Mouse (Mus musculus) cerebellum, postnatal 14 days (tissue): ENCODE measurements around the gene Rrp9.

Experiments
- DNase-seq, 2 experiments: peaks; one replicate each; pipeline ENCODE4 v3.0.0; 2021; ENCODE audit warnings: mixed read lengths in 2 of 2

The Rrp9 gene

GRCm38 (mm10) chr9:106457163-106457559 is 18.6 kb upstream of the Rrp9 start:
- peak; percentile 45 to 60 for DNase-seq

DNA sequence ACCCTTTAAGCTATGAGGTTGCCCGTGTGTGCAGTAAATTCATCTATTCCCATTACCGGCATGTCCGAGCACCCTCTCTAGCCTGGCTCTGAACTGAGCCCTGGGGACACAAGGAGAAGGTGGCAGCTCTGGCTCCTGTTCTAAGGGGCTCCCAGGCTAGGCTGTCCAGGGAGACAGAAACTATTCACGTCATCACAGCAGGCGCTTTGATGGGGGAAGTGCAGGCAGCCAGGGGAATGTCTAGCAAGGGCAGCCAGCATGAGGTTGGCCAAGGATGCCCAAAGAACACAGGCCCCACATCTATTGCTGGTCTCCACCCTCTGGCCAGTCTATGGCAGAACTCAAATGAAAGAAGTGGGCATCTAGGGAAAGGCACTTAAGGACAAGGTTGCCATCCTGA is 17.8 kb upstream of the Rrp9 start:
- peak; percentile 49 to 58 for DNase-seq

DNA sequence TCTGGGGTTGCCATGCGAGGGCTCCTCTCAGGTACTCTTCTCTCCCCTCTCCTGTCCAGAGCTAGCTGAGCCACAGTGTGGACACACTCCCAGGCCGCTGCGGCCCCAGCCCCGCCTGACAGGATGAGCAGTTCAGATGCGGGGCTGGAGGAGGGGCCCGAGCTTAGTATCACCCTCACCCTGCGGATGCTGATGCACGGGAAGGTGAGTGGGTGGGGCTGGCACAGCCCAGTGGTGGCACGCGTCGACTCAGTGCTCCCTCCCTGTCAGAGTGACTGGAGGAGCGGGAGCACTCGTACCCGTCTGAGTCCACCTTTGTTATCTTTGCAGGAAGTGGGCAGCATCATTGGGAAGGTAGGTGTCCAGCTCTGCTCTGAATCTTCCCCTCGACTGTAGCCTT is 15.8 kb upstream of the Rrp9 start:
- DNase-seq = peak; percentile 42 to 50

DNA sequence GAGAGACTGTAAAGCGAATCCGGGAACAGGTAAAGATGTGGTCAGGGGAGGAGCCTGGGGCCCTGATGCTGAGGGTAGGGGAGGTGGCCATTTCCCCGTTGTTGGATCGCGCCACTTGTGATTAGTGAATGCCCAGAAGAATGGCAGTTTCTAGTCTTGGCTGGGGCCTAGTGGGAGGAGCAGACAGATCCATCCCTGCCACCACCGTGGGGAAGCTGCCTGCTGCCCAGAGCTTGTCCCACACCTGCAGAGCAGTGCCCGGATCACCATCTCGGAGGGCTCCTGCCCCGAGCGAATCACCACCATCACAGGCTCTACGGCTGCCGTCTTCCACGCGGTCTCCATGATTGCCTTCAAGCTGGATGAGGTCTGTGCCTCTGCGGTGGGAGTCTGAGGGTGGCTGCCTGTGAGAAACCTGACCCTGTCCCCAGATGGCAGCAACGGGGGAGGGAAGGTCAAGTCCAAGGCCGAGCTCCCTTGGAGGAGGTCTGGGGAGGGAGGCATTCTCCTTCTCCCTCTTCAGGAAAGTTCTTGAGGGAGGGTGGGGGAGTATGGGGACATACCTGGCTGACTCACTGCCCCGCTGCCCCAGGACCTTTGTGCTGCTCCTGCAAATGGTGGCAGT is 15.2 kb upstream of the Rrp9 start:
- DNase-seq = peak; percentile 63 to 73

DNA sequence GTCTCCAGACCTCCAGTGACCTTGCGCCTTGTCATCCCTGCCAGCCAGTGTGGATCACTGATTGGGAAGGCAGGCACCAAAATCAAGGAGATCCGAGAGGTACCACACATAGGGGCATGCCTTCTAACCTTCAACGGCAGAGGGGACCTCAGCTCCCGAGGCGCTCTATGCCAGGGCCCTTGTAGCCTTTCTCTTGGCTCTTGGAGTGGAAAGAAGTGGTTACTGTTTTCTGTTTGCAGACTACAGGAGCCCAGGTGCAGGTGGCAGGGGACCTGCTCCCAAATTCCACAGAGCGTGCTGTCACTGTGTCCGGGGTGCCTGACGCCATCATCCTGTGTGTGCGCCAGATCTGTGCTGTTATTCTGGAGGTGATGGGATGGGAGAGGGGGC is 14.7 kb upstream of the Rrp9 start:
- no peak for DNase-seq

DNA sequence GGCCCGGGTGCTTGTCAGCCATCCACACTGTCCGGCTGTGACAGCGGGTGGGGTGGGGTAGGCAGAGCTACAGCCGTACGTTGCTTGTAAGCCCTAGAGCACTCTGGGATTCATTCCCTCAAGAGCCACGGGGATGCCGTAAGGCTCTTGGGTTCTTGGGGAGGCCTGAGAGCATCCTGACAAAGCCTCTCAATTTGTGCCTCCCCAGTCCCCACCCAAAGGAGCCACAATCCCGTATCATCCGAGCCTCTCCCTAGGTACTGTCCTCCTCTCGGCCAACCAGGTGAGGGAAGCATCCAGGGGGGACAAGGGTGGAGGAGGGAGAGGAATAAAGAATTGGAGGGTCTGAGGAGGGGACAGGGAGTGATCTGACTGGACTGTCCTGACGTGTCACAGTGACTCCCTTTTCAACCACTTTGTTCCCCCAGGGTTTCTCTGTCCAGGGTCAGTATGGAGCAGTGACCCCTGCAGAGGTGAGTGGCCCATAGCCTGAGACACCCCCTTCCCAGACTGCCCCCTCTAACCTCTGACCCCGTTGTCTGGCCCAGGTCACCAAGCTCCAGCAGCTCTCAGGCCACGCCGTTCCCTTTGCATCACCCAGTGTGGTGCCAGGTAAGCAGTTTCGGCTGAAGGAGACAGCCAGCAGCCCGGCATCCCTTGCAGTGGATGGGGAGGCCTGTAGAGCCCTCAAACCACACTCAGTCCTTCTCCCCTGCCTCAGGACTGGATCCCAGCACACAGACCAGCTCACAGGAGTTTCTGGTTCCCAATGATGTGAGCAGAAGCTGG is 13.9 kb upstream of the Rrp9 start:
- peak; percentile 37 to 49 for DNase-seq

DNA sequence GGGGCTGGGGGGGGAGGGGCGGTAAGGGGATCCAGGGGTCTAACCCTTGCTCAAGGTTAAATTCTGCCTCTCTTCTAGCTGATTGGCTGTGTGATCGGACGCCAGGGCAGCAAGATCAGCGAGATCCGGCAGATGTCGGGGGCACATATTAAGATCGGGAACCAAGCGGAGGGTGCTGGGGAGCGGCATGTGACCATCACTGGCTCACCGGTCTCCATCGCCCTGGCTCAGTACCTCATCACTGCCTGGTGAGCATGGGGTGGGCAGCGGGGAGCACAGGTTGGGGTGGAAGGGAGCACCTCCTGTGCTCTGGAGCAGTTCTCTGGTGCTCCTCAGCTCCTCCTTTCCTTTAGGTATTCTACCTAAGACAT is 13.3 kb upstream of the Rrp9 start:
- peak; percentile 45 to 48 for DNase-seq

GRCm38 (mm10) chr9:106463122-106464063 is 12.4 kb upstream of the Rrp9 start:
- peak; percentile 85 to 93 for DNase-seq

GRCm38 (mm10) chr9:106464751-106465541 is 10.8 kb upstream of the Rrp9 start:
- peak; percentile 92 to 93 for DNase-seq

DNA sequence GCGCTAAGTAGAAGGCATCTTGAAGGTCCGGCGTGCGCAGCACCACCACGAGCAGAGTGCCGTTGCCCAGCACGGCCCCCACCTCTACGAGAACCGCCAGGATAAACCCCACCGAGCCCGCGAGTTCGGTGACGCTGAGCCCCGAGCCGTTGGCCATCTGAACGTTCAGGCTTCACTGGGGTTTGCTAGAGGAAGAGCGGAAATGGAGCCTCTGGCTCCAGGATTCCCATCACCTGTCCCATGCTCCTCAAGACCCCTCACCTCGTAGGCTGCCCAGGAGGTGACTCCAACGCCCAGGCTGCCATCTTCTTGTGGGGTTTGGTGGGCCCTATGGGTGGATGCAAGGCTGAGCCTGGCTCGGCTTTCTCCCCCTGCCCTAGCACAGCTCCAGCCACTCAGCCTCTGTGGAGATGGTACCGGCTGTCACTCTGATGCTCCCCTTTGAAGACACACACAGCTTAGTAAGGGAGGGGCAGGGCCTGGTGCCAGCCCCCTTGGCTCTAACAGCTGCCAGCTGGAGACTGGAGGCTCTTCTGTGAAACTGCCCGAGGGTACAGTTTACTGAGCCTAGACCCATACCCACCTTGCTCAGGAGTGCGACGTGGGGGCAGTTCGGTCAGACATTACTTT is 10.1 kb upstream of the Rrp9 start, which contains the start of gene Gpr62:
Gene Gpr62 (minus strand): TSS at position 368 of the 630 bp plus-strand sequence.
- DNase-seq = peak; percentile 90 to 93

DNA sequence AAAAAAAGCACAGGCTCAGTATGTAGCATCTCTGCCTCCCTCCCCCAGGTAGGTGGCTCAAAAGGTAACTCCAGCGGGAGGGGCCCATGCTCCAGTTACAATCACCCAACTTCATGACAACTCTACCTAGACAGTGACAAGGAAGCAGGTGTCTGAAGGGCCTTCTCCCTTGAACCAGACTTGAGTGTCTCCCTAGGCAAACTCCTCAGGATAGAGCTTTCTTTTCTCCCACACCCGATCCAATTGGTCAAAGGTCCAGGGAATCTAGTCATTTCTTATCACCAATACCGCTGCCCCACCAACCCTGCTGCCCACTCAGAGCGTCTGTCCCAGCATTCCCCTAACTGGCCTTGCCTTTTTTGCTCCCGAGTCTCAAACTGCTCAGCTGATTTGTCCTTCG is 9.0 kb upstream of the Rrp9 start:
- peak in 1 of 2 experiments; percentile 18 for DNase-seq

GRCm38 (mm10) chr9:106467746-106468145 is 8.0 kb upstream of the Rrp9 start:
- no peak for DNase-seq

DNA sequence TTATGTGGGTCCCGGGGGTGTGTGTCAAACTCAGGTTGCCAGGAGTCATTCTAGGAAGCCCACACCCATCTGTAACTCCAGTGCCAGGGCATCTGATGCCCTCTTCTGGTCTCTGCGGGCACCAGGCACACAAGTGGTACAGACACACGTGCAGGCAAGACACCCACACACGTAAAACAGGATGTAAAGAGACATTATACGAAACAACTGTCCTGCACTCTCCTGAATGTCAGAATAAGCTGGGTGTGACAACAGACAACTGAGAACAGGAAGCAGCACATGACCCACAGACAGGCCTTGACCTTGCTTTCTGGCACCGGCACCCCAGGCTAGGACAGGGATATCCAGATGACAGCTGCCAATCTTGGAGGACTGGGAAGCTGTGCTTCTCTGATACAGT is 6.4 kb upstream of the Rrp9 start:
- DNase-seq = peak in 1 of 2 experiments; percentile 27

- peak in 1 of 2 experiments; percentile 19 for DNase-seq
Observed at GRCm38 (mm10) chr9:106469776-106470175, 6.0 kb upstream of the Rrp9 start.

DNA sequence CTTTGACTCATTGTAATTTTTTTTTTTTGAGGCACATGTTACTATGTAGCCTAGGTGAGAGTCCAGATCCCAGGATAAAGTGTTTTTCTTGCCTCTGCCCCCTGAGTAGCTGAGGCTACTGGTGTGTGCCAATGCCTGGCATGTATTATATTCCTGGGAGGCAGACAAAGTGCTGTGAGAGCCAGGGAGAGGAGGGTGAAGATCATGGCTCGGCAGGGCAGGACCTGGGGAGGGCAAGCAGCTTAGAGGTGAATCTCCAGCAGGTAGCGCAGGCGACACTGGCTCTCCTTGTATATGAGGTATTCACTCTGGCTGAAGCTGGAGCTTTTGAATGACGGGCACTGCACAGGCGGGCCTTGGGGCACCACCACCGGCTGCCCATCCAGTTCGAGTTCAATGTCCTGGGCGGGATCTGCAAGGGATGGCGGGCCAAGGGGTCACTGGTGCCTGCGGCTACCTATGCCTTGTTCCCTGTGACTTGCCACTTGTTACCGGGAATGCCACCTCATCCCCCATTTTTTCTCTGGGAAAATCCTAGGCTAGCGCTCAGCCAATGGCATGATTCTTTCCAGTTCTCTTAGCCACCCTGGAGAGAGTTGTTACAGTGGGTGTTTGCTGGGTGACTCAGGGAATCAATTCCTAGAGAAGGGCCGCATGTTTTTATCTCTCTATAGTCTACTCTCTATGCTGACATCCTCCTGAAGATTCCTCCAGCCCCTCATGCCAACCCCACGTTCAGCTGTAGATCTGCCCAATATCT is 4.6 kb upstream of the Rrp9 start:
- peak in 1 of 2 experiments; percentile 6 for DNase-seq

DNA sequence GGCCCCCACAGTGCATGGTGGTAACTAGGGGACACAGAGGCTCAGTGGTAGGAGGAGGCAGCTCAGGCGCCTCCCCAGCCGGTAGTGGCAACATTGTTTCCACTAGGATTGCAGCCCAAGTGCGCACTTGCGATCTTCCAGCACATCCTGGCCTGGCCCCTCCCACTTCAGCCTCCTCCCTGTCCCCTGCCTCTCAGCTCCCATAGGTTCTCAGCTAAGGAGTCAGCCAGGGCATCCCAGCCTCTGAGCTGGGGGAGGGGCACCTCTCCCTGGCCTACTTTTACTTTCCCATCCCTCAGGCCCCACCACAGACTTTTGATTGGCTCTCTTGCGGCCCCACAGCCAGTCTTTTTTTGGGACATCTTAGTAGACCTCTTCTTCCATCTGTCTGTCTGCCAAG is 3.9 kb upstream of the Rrp9 start:
- peak; percentile 42 to 60 for DNase-seq

DNA sequence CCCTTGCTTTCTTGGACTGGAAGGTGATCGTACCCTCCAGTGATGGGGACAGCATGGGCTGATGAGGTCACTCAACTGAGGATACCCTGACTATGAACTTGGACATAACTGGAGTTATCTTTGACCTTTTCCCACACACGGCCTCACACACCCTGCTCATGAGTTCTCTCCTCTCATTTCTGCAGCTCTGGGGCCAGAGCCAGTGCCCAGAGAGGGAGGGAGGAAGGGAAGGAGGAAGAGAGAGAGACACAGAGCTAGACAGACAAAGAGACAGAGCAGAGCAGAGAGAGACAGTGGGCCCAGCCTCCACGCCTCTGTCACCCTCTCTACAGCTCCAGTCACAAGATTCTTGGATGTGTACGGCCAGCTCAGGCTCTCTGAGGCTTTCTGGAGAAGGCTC is 3.4 kb upstream of the Rrp9 start:
- no peak for DNase-seq

- peak in 1 of 2 experiments; percentile 40 for DNase-seq
Observed at GRCm38 (mm10) chr9:106473081-106473752, 2.5 kb upstream of the Rrp9 start.

GRCm38 (mm10) chr9:106473753-106474105 is 2.0 kb upstream of the Rrp9 start:
- DNase-seq = peak in 1 of 2 experiments; percentile 39

- DNase-seq = peak; percentile 80 to 89
Observed at GRCm38 (mm10) chr9:106474456-106474855, 1.3 kb upstream of the Rrp9 start.
